Mouse (Mus musculus) cortical plate, adult 2 months (tissue): ENCODE data around the gene Fam216a. TPM values are rescaled to one million over a fixed set of nuclear protein-coding genes. Genes with fewer than 3 reads are reported as not detected.
A peak's percentile ranks its signal among the peaks of the same experiment; 100 is the strongest.
"Not testable (repeated sequence)": the region's sequence is repeated elsewhere in the genome, so short reads cannot be mapped to it uniquely, and the experiment has no call there.

ENCODE experiments used
- H3K27ac ChIP-seq: fragments of 200-500 bp; 2 replicates; pipeline ENCODE4 v1.5.1; 2012; ENCODE audit warnings: low read length, control low read depth, inconsistent platforms; ENCODE audit not compliant: insufficient read depth
- H3K4me1 ChIP-seq: fragments of 200-500 bp; 2 replicates; pipeline ENCODE4 v1.6.1; 2011; ENCODE audit warnings: low read length; ENCODE audit not compliant: control insufficient read depth, insufficient read depth
- H3K4me3 ChIP-seq: fragments of 200-500 bp; 2 replicates; pipeline ENCODE4 v1.5.1; 2011; ENCODE audit warnings: mild to moderate bottlenecking, low read length, control low read depth; ENCODE audit not compliant: insufficient read depth
- CTCF ChIP-seq: fragments of 200-500 bp; IDR thresholded peaks from 2 replicates; pipeline ENCODE4 v1.5.1; 2011; ENCODE audit warnings: mild to moderate bottlenecking, control low read depth, low read length; ENCODE audit not compliant: insufficient read depth; ENCODE audit errors: extremely low read depth
- POLR2A ChIP-seq: fragments of 200-500 bp; IDR thresholded peaks from 2 replicates; pipeline ENCODE4 v1.6.1; 2011; ENCODE audit warnings: mild to moderate bottlenecking, low read length, control low read depth; ENCODE audit not compliant: insufficient read depth; ENCODE audit errors: extremely low read depth
- polyA plus RNA-seq: library from polyadenylated mRNA; depleted of rRNA; stranded (reverse); fragments of >200 nt; gene quantifications from 2 replicates; pipeline ENCODE4 v1.2.3, GENCODE M21; 2012; rRNA removed

Fam216a gene
- 96.0 and 98.2 TPM in 2 replicates for polyA plus RNA-seq

GRCm38 (mm10) chr5:122372192-122372769 is at the start of gene Fam216a:
Gene Fam216a (minus strand): TSS chr5:122372364.
- Histone ChIP-seq H3K4me1 (peaks cover 2% of the 10 kb centered on the region; the same call in 1 of the 2 replicates), H3K4me3 (peak within 1 kb of the TSS; percentile 75), H3K27ac (peak within 1 kb of the TSS; percentile 75; the same call in 1 of the 2 replicates)
- TF ChIP-seq POLR2A (peak; percentile 87), CTCF (no peak)

GRCm38 (mm10) chr5:122421271-122422068 is 49.3 kb upstream of the Fam216a start, which contains the start of gene Anapc7:
Gene Anapc7 (plus strand): TSS chr5:122421693.
- TF ChIP-seq CTCF, result no peak
- TF ChIP-seq POLR2A, result no peak
- Histone ChIP-seq H3K4me1 (peaks cover 2% of the 10 kb centered on the region; the same call in 1 of the 2 replicates), H3K27ac (0 out of 2 replicates have a peak within 1 kb of the TSS, but pooled peaks have one; percentile 26), H3K4me3 (peak within 1 kb of the TSS; percentile 70)

GRCm38 (mm10) chr5:122420676-122421075 is 48.5 kb upstream of the Fam216a start:
- not testable (repeated sequence) for H3K4me1 ChIP-seq, H3K4me3 ChIP-seq, H3K27ac ChIP-seq

GRCm38 (mm10) chr5:122415465-122415864 is 43.3 kb upstream of the Fam216a start:
- no peak overlapping the region for H3K4me3 ChIP-seq

GRCm38 (mm10) chr5:122414351-122414750 is 42.2 kb upstream of the Fam216a start:
- H3K27ac ChIP-seq, result no peak overlapping the region
- TF ChIP-seq CTCF (no peak), POLR2A (no peak)
- H3K4me1 ChIP-seq, result no peaks in the 10 kb centered on the region
- no peak overlapping the region for H3K4me3 ChIP-seq

More at GRCm38 (mm10) chr5:122415465-122415864, 43.3 kb upstream of the Fam216a start:
- Histone ChIP-seq H3K4me1 (no peaks in the 10 kb centered on the region), H3K27ac (no peak overlapping the region)
- TF ChIP-seq POLR2A, result no peak
- no peak for TF ChIP-seq CTCF

GRCm38 (mm10) chr5:122412826-122413225 is 40.7 kb upstream of the Fam216a start:
- Histone ChIP-seq H3K4me3 (no peak overlapping the region), H3K4me1 (no peaks in the 10 kb centered on the region), H3K27ac (no peak overlapping the region)
- TF ChIP-seq POLR2A, result no peak

- no peaks in the 10 kb centered on the region for H3K4me1 ChIP-seq
- TF ChIP-seq CTCF (no peak), POLR2A (no peak)
- H3K27ac ChIP-seq, result no peak overlapping the region
- H3K4me3 ChIP-seq, result no peak overlapping the region
These were observed 39.7 kb upstream of the Fam216a start for GRCm38 (mm10) chr5:122411892-122412291.

GRCm38 (mm10) chr5:122409692-122410645 is 37.8 kb upstream of the Fam216a start:
- TF ChIP-seq POLR2A, result no peak
- TF ChIP-seq CTCF, result no peak
- Histone ChIP-seq H3K27ac (no peak overlapping the region), H3K4me1 (no peaks in the 10 kb centered on the region), H3K4me3 (no peak overlapping the region)

GRCm38 (mm10) chr5:122405537-122405936 is 33.4 kb upstream of the Fam216a start:
- TF ChIP-seq CTCF (no peak), POLR2A (no peak)
- H3K4me3 ChIP-seq, result no peak overlapping the region
- no peak overlapping the region for H3K27ac ChIP-seq
- peaks cover 5% of the 10 kb centered on the region; the same call in 1 of the 2 replicates for H3K4me1 ChIP-seq
